Mouse (Mus musculus) MEL (cell line): ENCODE results near the gene 4930579F01Rik.

Experiments
- CHD2 ChIP-seq: IDR thresholded peaks from 2 replicates; pipeline ENCODE4 v1.6.1; 2011; ENCODE audit warnings: low read length, improper control_type of control experiment
- EP300 ChIP-seq, 2 experiments: IDR thresholded peaks; 2 replicates each; pipeline ENCODE4 v1.6.1; 2011; ENCODE audit warnings: improper control_type of control experiment in 2 of 2, low read length in 2 of 2, low read depth in 1 of 2, mild to moderate bottlenecking in 1 of 2
- GATA1 ChIP-seq: IDR thresholded peaks from 2 replicates; pipeline ENCODE4 v1.6.1; 2011; ENCODE audit warnings: low read depth, low read length, improper control_type of control experiment
- MAX ChIP-seq: IDR thresholded peaks from 2 replicates; pipeline ENCODE4 v1.6.1; 2011; ENCODE audit warnings: low read length, improper control_type of control experiment
- MEF2A ChIP-seq: IDR thresholded peaks from 2 replicates; pipeline ENCODE4 v1.6.1; 2014; ENCODE audit warnings: low read depth, mild to moderate bottlenecking, inconsistent platforms, low read length, improper control_type of control experiment; ENCODE audit not compliant: poor library complexity, insufficient replicate concordance, severe bottlenecking; ENCODE audit errors: extremely low read depth
- SMC3 ChIP-seq: IDR thresholded peaks from 2 replicates; pipeline ENCODE4 v1.6.1; 2011; ENCODE audit warnings: low read depth, low read length, improper control_type of control experiment
- TAL1 ChIP-seq: IDR thresholded peaks from 2 replicates; pipeline ENCODE4 v1.6.1; 2012; ENCODE audit warnings: mild to moderate bottlenecking, inconsistent platforms, low read length, moderate library complexity, mixed read lengths
- TCF12 ChIP-seq: IDR thresholded peaks from 2 replicates; pipeline ENCODE4 v1.6.1; 2014; ENCODE audit warnings: low read depth, mild to moderate bottlenecking, inconsistent platforms, low read length, improper control_type of control experiment, moderate library complexity

- TF ChIP-seq MEF2A (no peak), TAL1 (no peak), MAX (no peak), TCF12 (no peak), SMC3 (no peak), GATA1 (no peak), EP300 (IDR thresholded peaks at IDR 0.05; ENCODE audit: low read depth in 1 of 2, low read length in 2 of 2) (no peak), CHD2 (no peak)
Measured at GRCm38 (mm10) chr3:138221116-138221515, 27.5 kb upstream of the 4930579F01Rik start.
